Mouse (Mus musculus): Measurements from ENCODE around the gene Gda.

The Gda gene

GRCm38 (mm10) chr19:21473345-21473744 is at the start of gene Gda:
Gene Gda (minus strand): TSS chr19:21473445.
- no peak for DNase-seq (ENCODE audit: low spot score)

GRCm38 (mm10) chr19:21520280-21520679 is 47.0 kb upstream of the Gda start:
- no peak for DNase-seq (ENCODE audit: low spot score)

- peak; percentile 25 for DNase-seq (ENCODE audit: low spot score)
Measured at GRCm38 (mm10) chr19:21510116-21510515, 36.9 kb upstream of the Gda start.

GRCm38 (mm10) chr19:21507561-21508232 is 34.5 kb upstream of the Gda start:
- DNase-seq (ENCODE audit: low spot score) = no peak

DNA sequence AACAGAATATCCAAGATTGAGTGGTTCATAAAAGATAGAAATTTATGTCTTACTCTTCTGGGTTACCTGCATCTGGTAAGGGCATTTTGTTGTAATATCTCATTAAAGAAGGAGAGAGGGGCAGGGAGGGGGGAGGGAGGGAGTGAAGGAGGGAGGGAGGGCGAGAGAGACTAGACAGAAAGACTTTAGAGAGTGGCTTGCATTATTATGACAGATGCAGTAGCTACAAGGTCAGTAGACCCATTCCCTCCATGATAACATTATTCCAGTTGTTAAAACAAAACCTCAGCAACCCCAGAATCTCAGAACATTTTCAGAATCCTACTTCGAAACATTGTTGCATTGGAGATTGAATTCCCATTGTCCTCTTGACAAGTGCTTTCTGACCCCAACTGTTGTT is 33.9 kb upstream of the Gda start:
- no peak for DNase-seq (ENCODE audit: low spot score)

- DNase-seq (ENCODE audit: low spot score) = no peak
Measured at GRCm38 (mm10) chr19:21504716-21505115, 31.5 kb upstream of the Gda start.

DNA sequence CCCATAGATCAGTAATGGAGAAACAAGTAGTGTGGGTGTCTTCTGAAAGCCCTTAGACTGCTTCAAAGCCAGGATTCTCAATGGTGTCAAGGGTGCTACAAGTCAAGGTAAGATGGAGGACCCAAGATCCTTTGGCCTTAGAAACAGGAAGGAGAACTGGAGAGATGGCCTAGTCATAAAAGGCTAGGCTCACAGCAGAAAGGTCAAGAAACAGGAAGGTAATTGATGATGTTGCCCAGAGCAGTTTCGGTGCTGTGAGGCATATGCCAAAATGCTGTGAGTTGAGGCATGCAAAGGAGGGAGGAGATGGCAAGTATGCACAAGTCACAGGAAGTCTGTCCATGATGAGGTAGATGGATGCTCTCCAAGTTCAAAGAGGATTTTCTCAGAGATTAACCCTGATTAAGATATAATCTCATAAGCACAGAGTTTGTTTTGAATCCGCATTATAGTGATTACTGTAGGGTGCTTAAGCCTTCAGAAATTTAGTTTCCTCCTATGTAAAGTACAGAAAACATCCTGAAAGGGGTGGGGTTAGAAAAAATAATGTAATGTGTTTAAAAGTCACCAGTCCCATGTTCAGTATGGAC is 26.2 kb upstream of the Gda start:
- DNase-seq (ENCODE audit: low spot score) = no peak

DNA sequence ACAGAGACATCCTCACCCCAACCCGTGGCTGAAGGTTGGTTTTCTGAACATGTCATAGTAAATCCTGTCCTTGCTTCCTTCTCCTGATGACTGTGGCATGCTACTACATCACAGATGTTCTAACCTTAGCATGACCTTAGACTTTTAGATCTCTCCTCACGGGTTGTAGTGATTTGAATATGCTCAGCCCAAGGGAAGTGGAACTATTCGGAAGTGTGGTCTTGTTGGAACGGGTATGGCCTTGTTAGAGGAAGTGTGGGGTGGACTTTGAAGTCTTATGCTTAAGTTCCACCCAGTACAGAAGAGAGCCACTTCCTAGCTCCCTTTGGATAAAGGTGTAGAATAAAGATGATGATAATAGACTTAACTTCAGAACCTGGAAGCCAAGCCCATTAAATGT is 22.6 kb upstream of the Gda start:
- DNase-seq (ENCODE audit: low spot score) = no peak

- no peak for DNase-seq (ENCODE audit: low spot score)
Measured at GRCm38 (mm10) chr19:21493807-21494521, 20.7 kb upstream of the Gda start.

DNA sequence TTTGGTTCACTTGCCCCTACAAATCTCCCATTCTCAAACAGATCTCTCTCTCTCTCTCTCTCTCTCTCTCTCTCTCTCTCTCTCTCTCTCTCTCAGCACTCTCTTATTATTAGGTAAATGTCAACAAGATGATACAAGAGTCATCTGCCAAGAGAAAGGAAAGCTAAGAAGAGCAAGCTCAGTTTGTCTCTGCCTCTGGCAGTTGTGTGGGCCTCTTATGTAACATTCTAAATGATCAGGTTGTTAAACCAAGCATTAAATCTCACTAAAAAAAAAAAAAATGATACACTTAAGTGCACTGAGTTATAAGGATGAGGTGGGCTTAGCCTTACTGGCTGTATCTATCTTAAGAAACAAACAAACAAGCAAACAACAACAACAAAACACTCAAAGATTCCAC is 18.1 kb upstream of the Gda start:
- DNase-seq (ENCODE audit: low spot score) = no peak

DNA sequence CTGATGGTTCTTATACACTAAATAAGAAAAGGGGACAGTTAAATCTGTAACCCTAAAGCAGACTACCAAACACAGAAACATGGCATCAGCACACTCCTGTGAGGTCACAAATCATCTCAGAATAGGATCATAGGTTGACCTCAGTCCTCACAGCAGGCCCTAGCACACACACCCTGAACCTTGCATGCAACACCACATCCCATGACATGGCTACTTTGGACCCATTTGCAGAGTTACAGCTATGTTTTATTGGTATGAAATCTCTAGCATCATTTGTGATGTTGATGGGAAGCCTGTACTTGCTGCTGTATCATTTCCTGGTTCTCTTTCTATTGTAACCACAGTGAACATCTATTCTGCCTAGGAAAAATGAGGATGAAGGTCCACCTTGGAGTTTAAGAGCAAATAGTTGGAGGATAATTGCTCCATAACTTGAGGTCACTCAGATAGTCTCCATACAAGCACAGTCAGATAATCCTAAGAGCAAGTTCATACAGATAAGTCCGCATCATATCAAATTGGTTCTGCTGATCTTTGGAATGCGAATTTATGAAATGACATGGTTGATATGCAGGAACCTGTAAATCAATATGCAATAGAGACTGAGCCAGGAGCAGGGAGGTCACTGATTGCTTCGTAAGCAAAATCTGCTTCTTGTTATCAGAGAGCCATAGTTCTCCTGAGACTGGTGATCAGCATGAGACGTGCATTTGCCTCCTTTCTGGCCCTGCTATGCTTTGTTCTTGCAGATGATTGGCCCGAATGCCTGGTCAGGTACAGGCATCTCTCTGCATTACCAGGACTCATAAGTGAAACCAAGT is 14.1 kb upstream of the Gda start:
- DNase-seq (ENCODE audit: low spot score) = no peak

GRCm38 (mm10) chr19:21482096-21482495 is 8.9 kb upstream of the Gda start:
- DNase-seq (ENCODE audit: low spot score) = no peak

- DNase-seq (ENCODE audit: low spot score) = no peak
Measured at GRCm38 (mm10) chr19:21481031-21481430, 7.8 kb upstream of the Gda start.

- DNase-seq (ENCODE audit: low spot score) = no peak
Measured at GRCm38 (mm10) chr19:21480053-21480419, 6.8 kb upstream of the Gda start.

- no peak for DNase-seq (ENCODE audit: low spot score)
Measured at GRCm38 (mm10) chr19:21479183-21480052, 6.2 kb upstream of the Gda start.

DNA sequence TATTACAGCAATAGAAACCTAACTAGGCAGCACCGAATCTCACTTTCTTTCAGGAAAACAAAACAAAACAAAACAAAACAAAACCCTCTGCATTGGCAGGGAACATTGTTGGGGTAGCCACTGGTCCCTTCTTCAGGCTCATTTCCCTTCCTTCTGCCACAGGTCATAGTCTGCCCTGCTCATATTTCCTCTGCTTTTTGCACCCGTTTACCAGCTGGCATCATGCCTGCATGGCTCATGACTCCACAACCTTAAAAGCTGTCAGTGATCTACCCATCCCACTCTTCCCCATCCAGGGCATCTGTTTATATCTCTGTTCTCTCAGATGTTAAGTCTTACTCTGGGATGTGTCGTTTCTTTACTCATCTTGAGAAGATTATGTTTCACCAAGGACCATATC is 5.3 kb upstream of the Gda start:
- DNase-seq (ENCODE audit: low spot score) = no peak

DNA sequence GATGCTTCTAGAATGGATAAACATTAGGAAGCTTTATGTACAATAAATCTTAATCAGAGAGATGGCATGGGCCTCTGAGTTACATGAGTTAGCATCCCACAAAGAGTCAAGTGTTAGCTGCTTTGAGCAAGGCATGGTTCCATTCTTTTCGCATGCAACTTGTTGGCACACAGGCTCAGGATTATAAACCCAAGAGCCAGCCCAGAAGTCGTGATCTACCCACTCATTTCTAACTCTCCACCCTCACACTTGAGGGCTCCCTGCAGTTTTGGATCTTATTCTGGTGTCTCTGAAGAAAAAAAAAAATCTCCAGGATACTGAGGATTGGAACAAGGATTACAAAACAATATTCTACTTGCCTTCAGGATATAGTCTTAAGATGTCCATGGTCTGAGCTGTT is 4.5 kb upstream of the Gda start:
- DNase-seq (ENCODE audit: low spot score) = no peak

DNA sequence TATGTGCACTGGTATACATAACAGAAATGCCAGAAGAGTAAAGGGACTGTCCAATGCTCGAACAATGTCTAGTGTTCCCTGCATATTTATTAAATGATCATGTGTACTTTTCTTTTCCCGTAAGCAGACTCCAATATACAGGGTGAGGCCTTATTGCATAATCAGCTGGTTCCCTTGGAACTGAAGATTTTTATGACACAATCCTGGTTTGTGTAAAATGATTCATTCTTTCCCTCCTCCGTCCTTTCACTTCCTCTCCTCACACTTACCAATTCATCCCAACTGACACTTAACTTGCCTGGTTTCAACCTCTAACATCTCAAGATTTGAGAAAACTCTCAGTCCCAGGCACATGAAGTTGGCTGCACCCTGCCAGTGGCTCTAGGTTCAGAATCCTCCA is 3.5 kb upstream of the Gda start:
- no peak for DNase-seq (ENCODE audit: low spot score)

DNA sequence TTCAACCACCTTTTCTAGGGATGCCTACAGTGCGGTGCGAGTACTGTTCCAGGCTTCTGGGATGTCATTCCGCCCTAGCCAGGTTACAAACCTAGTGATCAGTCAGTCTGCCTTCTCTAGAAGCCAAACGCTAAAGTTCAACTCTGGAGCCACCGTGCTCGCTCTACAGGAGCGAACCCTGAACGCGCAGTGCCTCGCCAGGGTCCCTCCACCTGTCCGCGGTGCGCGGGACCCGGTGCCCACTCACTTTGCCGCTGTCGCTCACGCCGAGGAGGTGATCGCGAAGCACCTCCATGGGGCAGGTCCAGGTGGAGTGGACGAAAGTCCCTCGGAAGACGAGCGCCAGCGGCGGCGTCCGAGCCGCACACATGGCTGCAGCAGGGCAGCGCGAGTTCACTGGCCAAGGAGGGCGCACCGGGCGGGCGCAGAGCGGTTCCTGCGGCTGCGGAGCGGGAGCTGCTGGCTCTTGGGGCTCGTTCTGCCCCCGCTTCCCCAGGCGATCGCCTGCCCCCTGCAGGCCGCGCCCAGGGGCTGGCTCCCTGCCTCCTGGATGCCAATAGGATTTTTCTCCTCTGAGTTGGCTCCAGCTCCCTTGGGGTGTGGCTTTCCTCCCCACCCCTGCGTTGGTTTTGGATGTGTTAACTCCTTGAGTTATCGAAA is 994 bp downstream of the Gda start:
- peak; percentile 75 for DNase-seq (ENCODE audit: low spot score)

DNA sequence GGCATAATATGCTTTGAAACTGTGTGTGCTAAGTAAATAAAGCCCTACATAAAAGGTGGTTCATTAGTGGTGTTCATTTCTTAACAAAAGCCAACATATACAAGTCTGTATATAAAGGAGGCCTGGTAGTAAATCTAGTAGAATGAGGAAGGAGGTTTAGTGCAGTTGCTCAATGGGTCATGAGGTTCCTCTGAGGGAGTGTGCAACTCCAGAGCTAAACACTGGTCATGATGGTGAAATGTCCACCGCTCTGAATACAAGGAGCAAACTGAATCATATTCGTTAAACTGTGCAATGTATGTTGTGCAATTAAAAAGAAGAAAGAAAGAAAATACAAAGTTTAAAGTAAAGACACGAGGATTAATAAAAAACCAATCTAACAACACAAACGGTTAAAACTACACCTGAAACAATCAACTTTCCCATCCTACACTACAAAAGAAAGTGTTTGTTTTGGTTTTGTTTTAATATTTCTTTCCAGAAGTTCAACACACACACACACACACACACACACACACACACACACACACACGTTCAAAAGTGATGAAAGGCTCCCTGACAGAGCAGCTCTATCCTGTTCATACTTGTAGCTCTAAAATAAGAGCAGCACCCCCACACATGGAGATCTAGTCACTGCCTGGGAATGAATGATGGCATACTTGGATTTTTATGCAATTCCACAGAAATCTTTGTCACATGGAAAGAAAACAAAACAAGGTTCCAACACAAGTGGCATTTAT is 11.9 kb downstream of the Gda start:
- no peak for DNase-seq (ENCODE audit: low spot score)

Measured in urinary bladder, postnatal 25 days (tissue).